Mouse (Mus musculus) MEL (cell line): ENCODE measurements around the gene Tsacc. TPM values are rescaled to one million over a fixed set of nuclear protein-coding genes. Genes with fewer than 3 reads are reported as not detected.
A peak's percentile ranks its signal among the peaks of the same experiment; 100 is the strongest.

ENCODE experiments used
- DNase-seq: peaks from one replicate; pipeline ENCODE4 v3.0.0; 2011; ENCODE audit warnings: low read depth, low spot score
- H3K27ac ChIP-seq: 2 replicates; pipeline ENCODE4 v1.5.1; 2012; ENCODE audit warnings: low read depth, mild to moderate bottlenecking, control low read depth, low read length, moderate library complexity; ENCODE audit not compliant: control insufficient read depth
- H3K27me3 ChIP-seq, 2 experiments: fragments of 150-350 bp in 1 of 2; sonication (generic) in 1 of 2; 2 replicates each; pipeline ENCODE4 v1.6.1; 2012; ENCODE audit warnings: low read length in 2 of 2, mild to moderate bottlenecking in 2 of 2, improper control_type of control experiment in 1 of 2, moderate library complexity in 1 of 2; ENCODE audit not compliant: insufficient read depth in 2 of 2, control insufficient read depth in 1 of 2
- H3K36me3 ChIP-seq, 2 experiments: 2 replicates each; pipeline ENCODE4 v1.6.1; 2012 to 2014; ENCODE audit warnings: low read length in 2 of 2, improper control_type of control experiment in 1 of 2, inconsistent platforms in 1 of 2, mild to moderate bottlenecking in 1 of 2; ENCODE audit not compliant: insufficient read depth in 2 of 2, control insufficient read depth in 1 of 2
- H3K4me1 ChIP-seq, 2 experiments: fragments of 150-350 bp in 1 of 2; sonication (generic) in 1 of 2; 2 replicates each; pipeline ENCODE4 v1.6.1; 2012; ENCODE audit warnings: low read length in 2 of 2, improper control_type of control experiment in 1 of 2, mild to moderate bottlenecking in 1 of 2; ENCODE audit not compliant: insufficient read depth in 2 of 2, control insufficient read depth in 1 of 2
- H3K4me3 ChIP-seq, 2 experiments: fragments of 150-350 bp in 1 of 2; sonication (generic) in 1 of 2; 2 replicates each; pipeline ENCODE4 v1.5.1; 2012; ENCODE audit warnings: low read depth in 2 of 2, low read length in 2 of 2, mild to moderate bottlenecking in 2 of 2, moderate library complexity in 2 of 2, control low read depth in 1 of 2, improper control_type of control experiment in 1 of 2; ENCODE audit not compliant: control insufficient read depth in 1 of 2, insufficient read depth in 1 of 2
- H3K79me2 ChIP-seq: 2 replicates; pipeline ENCODE4 v1.6.1; 2012; ENCODE audit warnings: mild to moderate bottlenecking, low read length, moderate library complexity; ENCODE audit not compliant: control insufficient read depth, poor library complexity, insufficient read depth
- H3K9ac ChIP-seq: 2 replicates; pipeline ENCODE4 v1.6.1; 2012; ENCODE audit warnings: low read depth, mild to moderate bottlenecking, control low read depth, low read length, moderate library complexity; ENCODE audit not compliant: control insufficient read depth, poor library complexity, severe bottlenecking
- H3K9me3 ChIP-seq: fragments of 150-350 bp; sonication (generic); replicated peaks from 2 replicates; pipeline ENCODE4 v1.6.1; 2012; ENCODE audit warnings: mild to moderate bottlenecking, low read length, improper control_type of control experiment, moderate library complexity; ENCODE audit not compliant: insufficient read depth
- BHLHE40 ChIP-seq: IDR thresholded peaks from 2 replicates; pipeline ENCODE4 v1.6.1; 2012; ENCODE audit warnings: low read depth, mild to moderate bottlenecking, inconsistent platforms, low read length, improper control_type of control experiment, borderline replicate concordance
- CHD2 ChIP-seq: IDR thresholded peaks from 2 replicates; pipeline ENCODE4 v1.6.1; 2011; ENCODE audit warnings: low read length, improper control_type of control experiment
- CTCF ChIP-seq, 3 experiments: IDR thresholded peaks in 2 of 3; conservative IDR thresholded peaks in 1 of 3; 2 replicates each; pipeline ENCODE4 v1.5.1; 2011 to 2012; ENCODE audit warnings: low read length in 3 of 3, low read depth in 2 of 3, mild to moderate bottlenecking in 2 of 3, improper control_type of control experiment in 1 of 3, inconsistent platforms in 1 of 3, mixed read lengths in 1 of 3, moderate library complexity in 1 of 3; ENCODE audit not compliant: control insufficient read depth in 1 of 3, insufficient read depth in 1 of 3, poor library complexity in 1 of 3, severe bottlenecking in 1 of 3
- E2F4 ChIP-seq: IDR thresholded peaks from 2 replicates; pipeline ENCODE4 v1.6.1; 2011; ENCODE audit warnings: low read depth, low read length, improper control_type of control experiment, borderline replicate concordance
- EP300 ChIP-seq, 2 experiments: IDR thresholded peaks; 2 replicates each; pipeline ENCODE4 v1.6.1; 2011; ENCODE audit warnings: improper control_type of control experiment in 2 of 2, low read length in 2 of 2, low read depth in 1 of 2, mild to moderate bottlenecking in 1 of 2
- ETS1 ChIP-seq: IDR thresholded peaks from 2 replicates; pipeline ENCODE4 v1.6.1; 2012; ENCODE audit warnings: low read depth, mild to moderate bottlenecking, inconsistent platforms, low read length, improper control_type of control experiment, moderate library complexity
- GATA1 ChIP-seq: IDR thresholded peaks from 2 replicates; pipeline ENCODE4 v1.6.1; 2011; ENCODE audit warnings: low read depth, low read length, improper control_type of control experiment
- HCFC1 ChIP-seq: IDR thresholded peaks from 2 replicates; pipeline ENCODE4 v1.6.1; 2012; ENCODE audit warnings: low read depth, mild to moderate bottlenecking, inconsistent platforms, low read length, improper control_type of control experiment, moderate library complexity
- JUND ChIP-seq: IDR thresholded peaks from 2 replicates; pipeline ENCODE4 v1.6.1; 2011; ENCODE audit warnings: low read depth, mild to moderate bottlenecking, improper control_type of control experiment, low read length
- KAT2A ChIP-seq: conservative IDR thresholded peaks from 2 replicates; pipeline ENCODE4 v1.6.1; 2012; ENCODE audit warnings: low read depth, low read length, improper control_type of control experiment, inconsistent platforms
- MAX ChIP-seq: IDR thresholded peaks from 2 replicates; pipeline ENCODE4 v1.6.1; 2011; ENCODE audit warnings: low read length, improper control_type of control experiment
- MAZ ChIP-seq: IDR thresholded peaks from 2 replicates; pipeline ENCODE4 v1.6.1; 2012; ENCODE audit warnings: low read depth, mild to moderate bottlenecking, inconsistent platforms, low read length, improper control_type of control experiment
- MXI1 ChIP-seq: IDR thresholded peaks from 2 replicates; pipeline ENCODE4 v1.6.1; 2011; ENCODE audit warnings: mild to moderate bottlenecking, low read depth, low read length, improper control_type of control experiment
- MYC ChIP-seq: IDR thresholded peaks from 2 replicates; pipeline ENCODE4 v1.6.1; 2011; ENCODE audit warnings: low read depth, mild to moderate bottlenecking, low read length, improper control_type of control experiment, moderate library complexity
- NELFE ChIP-seq: IDR thresholded peaks from 2 replicates; pipeline ENCODE4 v1.6.1; 2011; ENCODE audit warnings: low read depth, low read length, improper control_type of control experiment
- NRF1 ChIP-seq: IDR thresholded peaks from 2 replicates; pipeline ENCODE4 v1.6.1; 2014; ENCODE audit warnings: low read depth, mild to moderate bottlenecking, inconsistent platforms, low read length, improper control_type of control experiment, moderate library complexity; ENCODE audit not compliant: poor library complexity, insufficient read depth, severe bottlenecking
- POLR2A ChIP-seq, 2 experiments: IDR thresholded peaks; 2 replicates each; pipeline ENCODE4 v1.6.1; 2011 to 2012; ENCODE audit warnings: low read length in 2 of 2, mild to moderate bottlenecking in 2 of 2, control low read depth in 1 of 2, improper control_type of control experiment in 1 of 2, low read depth in 1 of 2, moderate library complexity in 1 of 2; ENCODE audit not compliant: control insufficient read depth in 1 of 2, insufficient read depth in 1 of 2, poor library complexity in 1 of 2
- POLR2AphosphoS2 ChIP-seq: IDR thresholded peaks from 2 replicates; pipeline ENCODE4 v1.6.1; 2011; ENCODE audit warnings: low read length, improper control_type of control experiment
- POLR2AphosphoS5 ChIP-seq: IDR thresholded peaks from 2 replicates; pipeline ENCODE4 v1.6.1; 2012; ENCODE audit warnings: low read depth, borderline replicate concordance, mild to moderate bottlenecking, inconsistent platforms, low read length, moderate library complexity, mixed read lengths
- RAD21 ChIP-seq: IDR thresholded peaks from 2 replicates; pipeline ENCODE4 v1.6.1; 2011; ENCODE audit warnings: mild to moderate bottlenecking, low read depth, low read length, improper control_type of control experiment
- SIN3A ChIP-seq: IDR thresholded peaks from 2 replicates; pipeline ENCODE4 v1.6.1; 2012; ENCODE audit warnings: low read length, improper control_type of control experiment, inconsistent platforms
- SMC3 ChIP-seq: IDR thresholded peaks from 2 replicates; pipeline ENCODE4 v1.6.1; 2011; ENCODE audit warnings: low read depth, low read length, improper control_type of control experiment
- TBP ChIP-seq: IDR thresholded peaks from 2 replicates; pipeline ENCODE4 v1.8.0; 2011; ENCODE audit warnings: low read depth, low read length, improper control_type of control experiment
- TCF12 ChIP-seq: IDR thresholded peaks from 2 replicates; pipeline ENCODE4 v1.6.1; 2014; ENCODE audit warnings: low read depth, mild to moderate bottlenecking, inconsistent platforms, low read length, improper control_type of control experiment, moderate library complexity
- USF1 ChIP-seq: IDR thresholded peaks from 2 replicates; pipeline ENCODE4 v1.6.1; 2014; ENCODE audit warnings: low read depth, mild to moderate bottlenecking, inconsistent platforms, low read length, improper control_type of control experiment, moderate library complexity
- USF2 ChIP-seq, 2 experiments: IDR thresholded peaks; 2 replicates each; pipeline ENCODE4 v1.6.1; 2011 to 2012; ENCODE audit warnings: improper control_type of control experiment in 2 of 2, low read length in 2 of 2, borderline replicate concordance in 1 of 2, inconsistent platforms in 1 of 2, low read depth in 1 of 2, mild to moderate bottlenecking in 1 of 2; ENCODE audit not compliant: insufficient read depth in 1 of 2
- ZC3H11A ChIP-seq: IDR thresholded peaks from 2 replicates; pipeline ENCODE4 v1.6.1; 2012; ENCODE audit warnings: low read depth, mild to moderate bottlenecking, inconsistent platforms, low read length, improper control_type of control experiment
- polyA plus RNA-seq, 2 experiments: library from polyadenylated mRNA; stranded (reverse) in 1 of 2; unstranded in 1 of 2; fragments of >175 nt in 1 of 2; fragments of >200 nt in 1 of 2; gene quantifications; 2 replicates each; pipeline versions ENCODE4 v1.2.1 to v1.2.4; 2012; ENCODE audit warnings: low replicate concordance in 2 of 2, low read depth in 1 of 2; ENCODE audit not compliant: insufficient read length in 2 of 2, insufficient read depth in 1 of 2, missing spikeins in 1 of 2
- total RNA-seq: library from RNA; depleted of rRNA; stranded (reverse); fragments of 300-350 nt; gene quantifications from 2 replicates; pipeline ENCODE4 v1.2.3, GENCODE M21; 2012

The Tsacc gene
- total and polyA plus RNA-seq, 3 experiments: 34.1 to 41.1 TPM; not detected in 1

DNA sequence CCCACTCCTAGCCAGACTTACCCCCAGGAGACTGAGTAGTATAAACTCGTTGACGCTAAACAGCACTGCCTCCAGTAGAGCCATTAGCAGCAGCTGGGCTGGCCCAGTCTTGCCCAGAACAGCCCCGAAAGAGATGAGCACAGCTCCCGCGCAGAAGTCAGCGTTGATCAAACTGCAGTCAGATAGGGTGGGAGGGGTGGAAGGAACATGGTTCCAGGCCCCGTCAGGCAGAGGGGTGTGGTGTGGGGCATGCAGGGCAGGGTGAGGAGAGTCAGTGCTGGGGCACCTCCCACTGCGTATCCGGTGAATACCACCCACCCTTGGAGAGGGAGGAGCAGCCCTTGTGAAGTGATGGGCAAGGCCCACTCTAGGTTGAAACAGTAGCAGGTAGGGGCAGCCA is 49.1 kb downstream of the Tsacc start:
- H3K27ac ChIP-seq: no peak overlapping the region
- no peaks in the 10 kb centered on the region for H3K36me3 ChIP-seq
- H3K9ac ChIP-seq: no peak overlapping the region
- no peaks in the 10 kb centered on the region for H3K9me3 ChIP-seq
- no peak for TF ChIP-seq POLR2A (IDR thresholded peaks at IDR 0.05; ENCODE audit: control insufficient read depth in 1 of 2, insufficient read depth in 1 of 2, low read depth in 1 of 2, low read length in 2 of 2, poor library complexity in 1 of 2)
- TF ChIP-seq MYC: no peak
- TF ChIP-seq NRF1: no peak
- no peak for TF ChIP-seq BHLHE40
- no peak for TF ChIP-seq JUND
- no peak for TF ChIP-seq EP300 (IDR thresholded peaks at IDR 0.05; ENCODE audit: low read depth in 1 of 2, low read length in 2 of 2)
- TF ChIP-seq RAD21: no peak
- TF ChIP-seq SIN3A: no peak
- TF ChIP-seq USF2 (IDR thresholded peaks at IDR 0.05; ENCODE audit: borderline replicate concordance in 1 of 2, insufficient read depth in 1 of 2, low read depth in 1 of 2, low read length in 2 of 2): no peak
- no peak for TF ChIP-seq ETS1
- no peak for TF ChIP-seq CHD2
- no peak for TF ChIP-seq MAX
- TF ChIP-seq POLR2AphosphoS5: no peak; the same call in 1 of the 2 replicates
- TF ChIP-seq GATA1: no peak
- no peak for TF ChIP-seq ZC3H11A
- TF ChIP-seq HCFC1: no peak
- TF ChIP-seq E2F4: no peak
- no peak for TF ChIP-seq TBP
- peaks cover 16 to 22% of the 10 kb centered on the region in 2 experiments for H3K27me3 ChIP-seq
- DNase-seq: no peak
- H3K4me3 ChIP-seq: no peak overlapping the region
- no peaks in the 10 kb centered on the region for H3K79me2 ChIP-seq
- H3K4me1 ChIP-seq: peaks cover 0 to 4% of the 10 kb centered on the region in 2 experiments; a peak in 1 of 4 replicates

GRCm38 (mm10) chr3:88245811-88246210 is 51.0 kb downstream of the Tsacc start:
- Histone ChIP-seq H3K27ac (no peak overlapping the region), H3K4me3 (no peak overlapping the region), H3K9me3 (no peaks in the 10 kb centered on the region), H3K9ac (no peak overlapping the region), H3K79me2 (no peaks in the 10 kb centered on the region), H3K4me1 (peaks cover 0 to 4% of the 10 kb centered on the region in 2 experiments; a peak in 1 of 4 replicates), H3K36me3 (no peaks in the 10 kb centered on the region), H3K27me3 (peaks cover 6% of the 10 kb centered on the region in 2 experiments; a peak in 3 of 4 replicates)
- TF ChIP-seq ETS1 (no peak), MYC (no peak), KAT2A (no peak), EP300 (IDR thresholded peaks at IDR 0.05; ENCODE audit: low read depth in 1 of 2, low read length in 2 of 2) (no peak), TCF12 (no peak), USF2 (IDR thresholded peaks at IDR 0.05; ENCODE audit: borderline replicate concordance in 1 of 2, insufficient read depth in 1 of 2, low read depth in 1 of 2, low read length in 2 of 2) (no peak), CTCF (IDR thresholded peaks at IDR 0.05 in 2 of 3, conservative IDR thresholded peaks at IDR 0.05 in 1 of 3; ENCODE audit: control insufficient read depth in 1 of 3, insufficient read depth in 1 of 3, low read depth in 2 of 3, low read length in 3 of 3, poor library complexity in 1 of 3, severe bottlenecking in 1 of 3) (peak; percentile 97 to 100 (median 99)), MAZ (no peak), RAD21 (peak; percentile 57), SMC3 (peak; percentile 84), MXI1 (no peak), USF1 (no peak), POLR2AphosphoS2 (no peak), NELFE (no peak)
- peak; percentile 89 for DNase-seq
